ENCODE assay signal across 8 mouse cellular contexts in the genomic region with DNA sequence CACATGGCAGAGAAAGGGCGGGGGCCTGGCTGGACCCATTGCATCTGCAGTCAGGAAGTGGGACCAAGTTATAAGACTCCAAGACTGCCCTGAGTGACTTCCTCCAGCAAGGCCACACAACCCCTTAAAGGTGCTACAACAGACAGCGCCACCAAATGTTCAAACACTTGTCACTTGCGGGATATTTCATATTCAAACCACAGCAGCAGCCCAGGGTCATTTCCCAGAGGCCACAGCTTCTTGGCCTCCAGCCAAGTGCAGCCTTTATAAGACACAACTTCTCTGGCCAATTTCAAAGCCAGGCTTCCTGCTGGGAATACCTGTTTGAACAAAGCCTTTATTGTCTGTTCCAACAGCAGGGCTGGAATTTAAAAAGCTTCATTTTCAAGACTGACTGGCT.
DNase-seq lines count a peak whose midpoint lies in the region; ATAC-seq lines count a peak whose summit lies in the region.
"Had no signal": no experiment of that assay in that cellular context is flagged by ENCODE, and none has a peak within 500 bp of the region (broad histone marks: within the 10 kb centered on the region; RNA-seq: fewer than 3 reads in every experiment).

No protein-coding gene starts in this region.

- H3K36me3 ChIP-seq in limb, embryonic 13.5 days = no peaks in the 10 kb centered on the region
- H3K36me3 ChIP-seq: hindbrain, embryonic 15.5 days had no signal

- no peaks in the 10 kb centered on the region for H3K27me3 ChIP-seq in limb, embryonic 13.5 days
- H3K27me3 ChIP-seq: hindbrain, embryonic 15.5 days had no signal

- peak; percentile 15 for DNase-seq in left cerebral cortex, postnatal 4 days
- DNase-seq in left cerebral cortex, adult 8-10 months (ENCODE audit: low spot score in 2 of 2) = no peak
- DNase-seq in adrenal gland, adult 18-20 months (ENCODE audit: low spot score in 2 of 2) = peak; percentile 27 to 39
- peak; percentile 27 for DNase-seq in embryo, embryonic 11.5 days (ENCODE audit: low read depth, low spot score)
- no peak for DNase-seq in left cerebral cortex, adult 11 months (ENCODE audit: low spot score)

- intact Hi-C loops in left cerebral cortex, postnatal 4 days (cut with DNase I) = no loop called here

- ATAC-seq in limb, embryonic 13.5 days (ENCODE audit: low FRiP score, low read depth) = peak; percentile 21; the same call in 1 of the 2 replicates
- ATAC-seq in cerebellum, adult (ENCODE audit: insufficient number of reproducible peaks, low FRiP score, low TSS enrichment) = no peak

- H3K9ac ChIP-seq in limb, embryonic 13.5 days = no peak overlapping the region
- H3K9ac ChIP-seq: hindbrain, embryonic 15.5 days had no signal

- H3K4me3 ChIP-seq in limb, embryonic 13.5 days = no peak overlapping the region
- H3K4me3 ChIP-seq: hindbrain, embryonic 15.5 days had no signal

- WGBS in limb, embryonic 13.5 days = 49% methylated on average over 3 of the region's 3 CpGs

- H3K27ac ChIP-seq in limb, embryonic 13.5 days = no peak overlapping the region
- H3K27ac ChIP-seq: hindbrain, embryonic 15.5 days had no signal

- H3K4me2 ChIP-seq in limb, embryonic 13.5 days (replicated peaks) = no peak overlapping the region
- H3K4me2 ChIP-seq: hindbrain, embryonic 15.5 days had no signal

- no peaks in the 10 kb centered on the region for H3K9me3 ChIP-seq in limb, embryonic 13.5 days
- H3K9me3 ChIP-seq: hindbrain, embryonic 15.5 days had no signal

- peaks cover 45% of the 10 kb centered on the region for H3K4me1 ChIP-seq in limb, embryonic 13.5 days
- H3K4me1 ChIP-seq: hindbrain, embryonic 15.5 days had no signal

Comparison
In these comparisons a context has a peak if more than half of its experiments do, and no peak if none do; other contexts are left out.
1. DNase-seq: peak in left cerebral cortex, postnatal 4 days (single experiment), adrenal gland, adult 18-20 months (2 of 2) and embryo, embryonic 11.5 days (single experiment); none in left cerebral cortex, adult 8-10 months (0 of 2) and left cerebral cortex, adult 11 months (single experiment).